Mouse (Mus musculus) Patski (cell line): ENCODE results near the gene Kmt5c. TPM values are rescaled to one million over a fixed set of nuclear protein-coding genes. Genes with fewer than 3 reads are reported as not detected.

Source experiments
- ATAC-seq: fragments of 100-300 bp; one replicate; pipeline ENCODE4 v1.8.0; 2021
- CTCF ChIA-PET: fragments of 350-600 bp; sonication (Branson Sonifier 250); formaldehyde crosslinking; loops from one replicate; lab custom pipeline; 2022; ENCODE audit warnings: inconsistent platforms; lab: Charles Lee
- POLR2A ChIA-PET: fragments of 350-600 bp; sonication (Branson Sonifier 250); formaldehyde crosslinking; loops from one replicate; lab custom pipeline; 2022; ENCODE audit warnings: antibody characterized with exemption, inconsistent platforms; lab: Charles Lee
- DNase-seq: peaks from one replicate; pipeline ENCODE4 v3.0.0-alpha.2; 2011; ENCODE audit warnings: low read depth, low spot score
- H3K27me3 ChIP-seq: fragments of 371-371 bp; one replicate; pipeline ENCODE4 v1.5.1; 2021
- CTCF ChIP-seq: fragments of 100-300 bp; IDR thresholded peaks from one replicate; pipeline ENCODE4 v1.5.1; 2021
- in situ Hi-C: fragments of 300-500 bp; cut with MboI; formaldehyde crosslinking; loops from 3 replicates; pipeline ENCODE4 v1.11.1; 2018; ENCODE audit warnings: low pct_unique_long_range_greater_than_20kb, mixed read lengths
- polyA plus RNA-seq: library from polyadenylated mRNA; unstranded; gene quantifications from one replicate; pipeline ENCODE4 v1.2.3, GENCODE M21; 2021

Kmt5c gene
- polyA plus RNA-seq, result 58.6 TPM

GRCm38 (mm10) chr7:4739544-4740275, at the start of gene Kmt5c:
Gene Kmt5c (plus strand): TSS chr7:4740115.
- CTCF ChIA-PET, result interaction anchor here (1.4 to 1.7 kb wide), 3 partner anchors 27 to 49 kb away, joined by 3 to 4 read pairs (median 3); no protein-coding TSS in a partner anchor
- DNase-seq (peak; percentile 100), ATAC-seq (peak; percentile 96)
- no peaks in the 10 kb centered on the region for H3K27me3 ChIP-seq
- no peak for TF ChIP-seq CTCF
- in situ Hi-C loops, result loop anchor here (10.0 kb wide), 1 partner anchor 55 kb away; the partner anchor contains the start of gene Rpl28
- POLR2A ChIA-PET, result interaction anchor here (1.3 kb wide), 1 partner anchor 53 kb away, joined by 3 read pairs; the partner anchor contains the start of gene Rpl28

DNA sequence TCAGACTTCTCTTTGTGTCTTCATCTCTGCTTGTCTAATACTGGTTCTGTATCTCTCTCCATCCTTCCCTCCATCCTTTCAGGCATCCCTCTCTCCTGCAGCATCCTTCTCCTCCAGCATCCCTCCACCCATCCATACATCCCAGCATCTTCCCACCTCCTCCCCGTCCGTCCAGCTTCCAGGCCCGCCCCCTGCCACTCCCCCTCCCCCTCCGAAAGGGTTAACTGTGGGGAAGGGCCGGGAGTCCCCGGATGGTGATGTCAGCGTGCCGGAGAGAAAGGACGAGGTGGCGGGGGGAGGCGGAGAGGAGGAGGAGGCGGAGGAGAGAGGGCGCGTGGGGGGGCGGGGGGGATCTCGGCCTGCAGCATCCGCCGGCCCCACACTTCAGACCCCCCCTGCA, 49.5 kb upstream of the Kmt5c start, which contains the start of gene Brsk1:
TSS of gene Brsk1 (plus strand) at position 218 of the 400 bp plus-strand sequence.
- no peaks in the 10 kb centered on the region for H3K27me3 ChIP-seq
- in situ Hi-C loops, result no loop called here
- ATAC-seq, result peak; percentile 53
- CTCF ChIA-PET, result no interaction called here
- TF ChIP-seq CTCF, result no peak
- POLR2A ChIA-PET, result no interaction called here
- DNase-seq, result no peak

- TF ChIP-seq CTCF, result no peak
- ChIA-PET CTCF (interaction anchor here (1.0 kb wide), 1 partner anchor 14 kb away, joined by 4 read pairs; no protein-coding TSS in a partner anchor), POLR2A (interaction anchor here (0.6 kb wide), 1 partner anchor 10 kb away, joined by 3 read pairs; no protein-coding TSS in a partner anchor)
- in situ Hi-C loops, result no loop called here
- DNase-seq (no peak), ATAC-seq (peak; percentile 9)
- no peaks in the 10 kb centered on the region for H3K27me3 ChIP-seq
Observed at GRCm38 (mm10) chr7:4690951-4691653, 48.8 kb upstream of the Kmt5c start.

- no peak for ATAC-seq
- DNase-seq, result no peak
Observed at GRCm38 (mm10) chr7:4693004-4693403, 46.9 kb upstream of the Kmt5c start.

DNA sequence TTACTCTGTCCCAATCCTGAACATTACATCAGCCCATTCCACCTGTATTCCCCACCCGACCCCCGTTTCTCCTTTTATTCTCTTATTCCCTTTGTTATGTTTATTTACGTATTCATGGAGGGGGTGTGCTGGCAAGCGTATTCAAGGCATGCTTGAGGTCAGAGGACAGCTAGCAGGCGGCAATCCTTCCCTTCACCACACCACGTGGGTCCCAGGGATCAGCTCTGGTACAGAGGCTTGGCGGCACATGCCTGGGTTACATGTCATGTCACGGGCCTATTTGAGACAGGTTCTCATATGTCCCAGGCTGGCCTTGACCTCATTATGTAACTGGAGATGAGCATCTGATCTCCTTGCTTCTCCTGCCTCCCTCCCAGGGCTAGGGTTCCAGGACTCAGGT, 37.6 kb upstream of the Kmt5c start:
- POLR2A ChIA-PET, result no interaction called here
- DNase-seq (no peak), ATAC-seq (no peak)
- in situ Hi-C loops, result no loop called here
- TF ChIP-seq CTCF, result no peak
- CTCF ChIA-PET, result interaction anchor here (1.4 to 1.8 kb wide), 2 partner anchors 9 to 104 kb away, joined by 3 to 5 read pairs; no protein-coding TSS in a partner anchor
- H3K27me3 ChIP-seq, result no peaks in the 10 kb centered on the region

More at GRCm38 (mm10) chr7:4693004-4693403, 46.9 kb upstream of the Kmt5c start:
- POLR2A ChIA-PET, result interaction anchor here (0.6 kb wide), 2 partner anchors 59 to 87 kb away, joined by 3 to 7 read pairs; no protein-coding TSS in a partner anchor
- in situ Hi-C loops, result no loop called here
- CTCF ChIA-PET, result interaction anchor here (1.2 to 2.0 kb wide), 4 partner anchors 9 to 114 kb away, joined by 3 to 7 read pairs (median 4); no protein-coding TSS in a partner anchor
- no peak for TF ChIP-seq CTCF
- no peaks in the 10 kb centered on the region for H3K27me3 ChIP-seq

- CTCF ChIA-PET, result interaction anchor here (1.8 kb wide), 1 partner anchor 10 kb away, joined by 5 read pairs; no protein-coding TSS in a partner anchor
- DNase-seq, result no peak
- TF ChIP-seq CTCF, result no peak
- POLR2A ChIA-PET, result no interaction called here
- ATAC-seq, result no peak
- in situ Hi-C loops, result no loop called here
- no peaks in the 10 kb centered on the region for H3K27me3 ChIP-seq
Observed at GRCm38 (mm10) chr7:4703195-4703594, 36.7 kb upstream of the Kmt5c start.

GRCm38 (mm10) chr7:4705098-4705497, 34.8 kb upstream of the Kmt5c start:
- ATAC-seq (no peak), DNase-seq (no peak)
- CTCF ChIA-PET, result interaction anchor here (1.0 to 1.9 kb wide), 7 partner anchors 10 to 102 kb away, joined by 3 to 7 read pairs (median 4); partner anchors contain the start of genes Hspbp1 and Tmem238
- POLR2A ChIA-PET, result interaction anchor here (0.6 kb wide), 1 partner anchor 58 kb away, joined by 3 read pairs; no protein-coding TSS in a partner anchor
- peak; percentile 80 for TF ChIP-seq CTCF
- no peaks in the 10 kb centered on the region for H3K27me3 ChIP-seq
- in situ Hi-C loops, result loop anchor here (5.0 kb wide), 1 partner anchor 92 kb away; no protein-coding TSS in a partner anchor

DNA sequence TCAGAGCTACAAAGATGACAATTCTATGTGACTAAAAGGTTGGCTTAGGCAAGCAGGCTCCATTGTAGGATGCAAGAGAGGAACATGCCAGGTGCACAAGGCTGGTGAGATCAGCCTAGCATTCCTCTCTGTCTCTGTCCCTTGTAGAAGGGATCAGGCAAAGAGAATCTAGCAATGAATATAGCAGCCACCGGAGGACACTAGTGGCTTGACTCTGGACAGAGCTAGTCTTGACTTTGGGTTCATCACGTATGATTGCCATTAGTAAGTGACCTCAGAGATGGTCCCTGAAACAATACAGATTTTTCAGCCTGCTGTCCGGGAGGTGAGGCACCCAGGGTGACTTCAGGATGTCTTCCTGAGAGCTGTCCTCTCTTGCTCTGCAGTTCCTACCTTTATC, 27.3 kb upstream of the Kmt5c start:
- ATAC-seq (no peak), DNase-seq (no peak)
- ChIA-PET CTCF (interaction anchor here (1.2 to 3.2 kb wide), 3 partner anchors 12 to 84 kb away, joined by 3 to 8 read pairs (median 7); partner anchors contain the start of genes Kmt5c and Tmem150b), POLR2A (interaction anchor here (0.6 kb wide), 1 partner anchor 21 kb away, joined by 3 read pairs; no protein-coding TSS in a partner anchor)
- no peaks in the 10 kb centered on the region for H3K27me3 ChIP-seq
- no peak for TF ChIP-seq CTCF
- in situ Hi-C loops, result no loop called here

- CTCF ChIA-PET, result interaction anchor here (1.2 kb wide), 1 partner anchor 23 kb away, joined by 3 read pairs; no protein-coding TSS in a partner anchor
Observed at GRCm38 (mm10) chr7:4716955-4717354, 23.0 kb upstream of the Kmt5c start.

GRCm38 (mm10) chr7:4719276-4719675, 20.6 kb upstream of the Kmt5c start:
- in situ Hi-C loops, result no loop called here
- no peak for DNase-seq
- ChIA-PET CTCF (interaction anchor here (1.5 kb wide), 1 partner anchor 10 kb away, joined by 4 read pairs; no protein-coding TSS in a partner anchor), POLR2A (no interaction called here)
- no peak for TF ChIP-seq CTCF
- H3K27me3 ChIP-seq, result no peaks in the 10 kb centered on the region
- ATAC-seq, result no peak

More at GRCm38 (mm10) chr7:4716955-4717354, 23.0 kb upstream of the Kmt5c start:
- no peak for ATAC-seq
- in situ Hi-C loops, result no loop called here
- no peaks in the 10 kb centered on the region for H3K27me3 ChIP-seq
- TF ChIP-seq CTCF, result no peak
- DNase-seq, result no peak
- POLR2A ChIA-PET, result interaction anchor here (1.2 kb wide), 1 partner anchor 22 kb away, joined by 3 read pairs; no protein-coding TSS in a partner anchor
